Mouse (Mus musculus) thymus, postnatal 14 days (tissue): Measurements from ENCODE around the gene Vmp1.

ENCODE experiments used
- DNase-seq: peaks from one replicate; pipeline ENCODE4 v3.0.0; 2021

The Vmp1 gene

DNA sequence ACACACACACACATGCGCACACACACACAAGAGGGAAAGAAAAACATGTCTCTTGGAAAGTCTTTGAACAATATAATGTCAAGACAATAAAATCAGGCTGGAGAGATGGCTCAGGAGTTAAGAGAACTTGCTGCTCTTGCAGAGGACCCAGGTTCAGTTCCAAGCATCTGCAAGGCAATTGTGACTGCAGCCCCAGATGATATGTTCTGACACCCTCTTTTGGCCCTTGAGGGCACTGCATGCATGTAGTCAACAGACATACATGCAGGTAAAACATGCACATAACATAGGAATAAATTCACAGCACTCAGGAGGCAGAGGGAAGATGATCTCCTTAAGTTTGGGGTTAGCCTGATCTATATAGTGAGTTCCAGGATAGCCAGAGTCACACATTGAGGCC, 136.2 kb downstream of the Vmp1 start:
- peak; percentile 52 for DNase-seq

DNA sequence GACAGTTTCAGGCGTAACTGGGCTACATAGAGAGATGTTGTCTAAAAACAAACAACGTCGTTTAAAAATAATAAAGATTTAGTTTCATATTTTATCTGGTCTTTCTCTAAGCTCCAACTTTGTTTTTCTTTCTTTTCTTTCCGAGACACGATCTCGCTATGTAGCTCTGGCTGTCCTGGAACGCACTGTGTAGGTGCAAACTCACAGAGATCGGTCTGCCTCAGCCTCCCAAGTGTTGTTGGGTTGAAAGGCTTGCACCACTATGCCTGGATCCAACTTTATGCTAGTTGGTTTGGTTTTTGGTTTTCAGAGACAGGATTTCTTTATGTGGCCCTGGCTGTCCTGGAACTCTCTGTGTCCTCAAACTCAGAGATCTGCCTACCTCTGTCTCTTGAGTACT, 138.1 kb downstream of the Vmp1 start:
- no peak for DNase-seq

- peak; percentile 99 for DNase-seq
These were observed 138.9 kb downstream of the Vmp1 start, which contains the start of the genes Rps6kb1 and Tubd1 for GRCm38 (mm10) chr11:86544639-86545299. TSS of gene Rps6kb1 (minus strand) at chr11:86544805. TSS of gene Tubd1 (plus strand) at chr11:86544991.

DNA sequence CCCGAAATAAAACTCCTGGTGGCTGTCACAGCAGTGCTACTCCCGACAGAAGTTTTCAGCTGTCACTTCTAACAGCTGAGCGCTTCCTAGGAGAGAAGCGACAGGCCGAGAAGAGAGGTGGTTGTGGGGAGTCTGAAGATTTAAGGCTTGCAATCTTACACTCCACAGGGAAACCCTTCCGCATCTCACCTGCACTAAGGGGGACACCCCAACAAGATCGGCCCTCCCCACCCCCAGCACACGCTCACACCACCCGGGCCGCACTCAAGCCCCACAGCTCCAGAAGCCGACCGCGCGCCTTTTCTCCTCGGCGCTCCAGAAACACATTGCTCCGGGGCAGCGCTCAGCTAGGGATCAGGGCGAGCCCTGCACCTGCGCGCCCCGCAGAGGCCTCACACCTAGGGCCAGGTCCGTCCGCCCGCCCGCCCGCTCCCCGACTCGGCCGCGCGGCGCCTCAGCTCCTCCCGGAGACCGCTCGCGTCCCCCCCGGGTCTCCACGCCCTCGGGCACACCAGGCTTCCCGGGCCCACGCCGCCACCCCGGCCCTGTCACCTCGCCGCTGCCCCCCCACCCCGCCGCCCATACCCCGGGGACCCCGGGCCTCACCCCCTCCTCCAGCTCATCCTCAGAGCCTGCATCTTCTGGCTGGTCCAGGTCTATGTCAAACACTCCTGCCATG, 139.5 kb downstream of the Vmp1 start:
- no peak for DNase-seq

DNA sequence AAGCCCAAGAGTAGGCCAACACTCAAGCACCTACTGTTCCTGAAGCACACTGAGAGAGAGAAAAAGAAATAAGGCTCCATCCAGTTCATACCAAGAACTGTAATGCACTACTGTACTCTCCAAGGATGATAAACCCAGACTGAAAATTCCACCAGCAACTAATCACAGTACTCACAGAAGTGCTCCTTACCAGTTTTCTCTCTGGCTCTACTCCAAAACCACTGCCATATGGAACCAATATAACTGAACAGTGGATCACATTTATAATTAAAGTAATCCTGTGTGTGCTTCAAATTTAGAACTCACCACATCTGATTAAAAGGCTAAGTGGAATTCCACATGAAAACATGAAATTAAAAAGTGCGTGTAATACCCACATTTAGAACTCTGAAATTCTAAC, 140.8 kb downstream of the Vmp1 start:
- no peak for DNase-seq

DNA sequence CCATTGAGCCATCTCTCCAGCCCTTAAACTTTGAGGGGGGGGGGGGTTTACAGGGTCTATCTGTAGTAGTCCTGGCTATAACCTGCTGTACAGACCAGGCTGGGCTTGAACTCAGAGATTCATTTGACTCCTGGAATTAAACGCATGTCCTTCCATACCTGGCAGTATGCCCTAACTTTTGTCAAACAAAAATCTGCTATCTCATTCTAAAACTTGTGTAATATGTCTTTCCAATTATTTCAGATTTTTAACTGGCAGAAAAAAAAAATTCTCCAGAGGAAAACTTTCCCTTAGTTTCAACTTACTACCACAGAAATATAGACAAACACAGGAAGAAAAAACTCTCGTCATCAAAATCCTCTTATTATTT, 143.2 kb downstream of the Vmp1 start:
- DNase-seq: no peak

DNA sequence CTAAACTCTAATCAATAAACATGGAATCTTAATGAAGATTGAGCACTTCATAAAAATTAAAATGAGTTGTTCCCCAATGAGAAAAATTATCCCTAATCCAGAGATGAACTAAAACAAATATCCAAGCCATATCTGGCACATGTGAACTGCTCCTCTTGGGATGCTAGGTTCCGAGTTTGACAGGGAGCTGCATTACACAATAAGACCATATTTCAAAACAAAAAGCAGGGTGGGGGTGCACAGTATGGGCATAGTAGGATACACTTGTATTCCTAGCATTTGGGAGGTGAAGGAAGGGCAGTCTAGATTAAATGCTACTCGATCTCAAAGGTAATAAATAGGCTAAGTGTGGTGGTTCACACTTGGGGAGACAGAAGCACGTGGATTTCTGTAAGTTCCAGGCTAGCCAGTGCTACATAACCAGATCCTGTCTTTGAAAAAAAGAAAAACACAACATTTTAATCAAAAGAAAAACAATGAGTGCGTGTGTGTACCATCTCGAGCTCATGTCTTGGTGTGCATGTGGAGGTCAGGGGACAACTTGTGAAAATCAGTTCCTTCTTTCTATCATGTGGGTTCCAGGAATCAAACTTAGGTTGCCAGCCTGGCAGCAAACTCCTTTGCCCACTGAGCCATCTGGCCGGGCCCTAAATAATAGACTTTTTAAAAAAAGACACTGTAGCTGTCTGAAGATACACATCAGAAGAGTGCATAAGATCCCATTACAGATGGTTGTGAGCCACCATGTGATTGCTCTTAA, 143.7 kb downstream of the Vmp1 start:
- no peak for DNase-seq

GRCm38 (mm10) chr11:86538786-86539185, 144.8 kb downstream of the Vmp1 start:
- DNase-seq: peak; percentile 62

- DNase-seq: no peak
These were observed 149.3 kb downstream of the Vmp1 start for GRCm38 (mm10) chr11:86534201-86534910.
